Mouse (Mus musculus) thymus, postnatal 4 days (tissue): Measurements from ENCODE around the gene Slc35c2.

ENCODE experiments used
- DNase-seq: peaks from one replicate; pipeline ENCODE4 v3.0.0; 2021

Gene Slc35c2

GRCm38 (mm10) chr2:165234291-165234612 is 53.4 kb downstream of the Slc35c2 start:
- peak; percentile 13 for DNase-seq

DNA sequence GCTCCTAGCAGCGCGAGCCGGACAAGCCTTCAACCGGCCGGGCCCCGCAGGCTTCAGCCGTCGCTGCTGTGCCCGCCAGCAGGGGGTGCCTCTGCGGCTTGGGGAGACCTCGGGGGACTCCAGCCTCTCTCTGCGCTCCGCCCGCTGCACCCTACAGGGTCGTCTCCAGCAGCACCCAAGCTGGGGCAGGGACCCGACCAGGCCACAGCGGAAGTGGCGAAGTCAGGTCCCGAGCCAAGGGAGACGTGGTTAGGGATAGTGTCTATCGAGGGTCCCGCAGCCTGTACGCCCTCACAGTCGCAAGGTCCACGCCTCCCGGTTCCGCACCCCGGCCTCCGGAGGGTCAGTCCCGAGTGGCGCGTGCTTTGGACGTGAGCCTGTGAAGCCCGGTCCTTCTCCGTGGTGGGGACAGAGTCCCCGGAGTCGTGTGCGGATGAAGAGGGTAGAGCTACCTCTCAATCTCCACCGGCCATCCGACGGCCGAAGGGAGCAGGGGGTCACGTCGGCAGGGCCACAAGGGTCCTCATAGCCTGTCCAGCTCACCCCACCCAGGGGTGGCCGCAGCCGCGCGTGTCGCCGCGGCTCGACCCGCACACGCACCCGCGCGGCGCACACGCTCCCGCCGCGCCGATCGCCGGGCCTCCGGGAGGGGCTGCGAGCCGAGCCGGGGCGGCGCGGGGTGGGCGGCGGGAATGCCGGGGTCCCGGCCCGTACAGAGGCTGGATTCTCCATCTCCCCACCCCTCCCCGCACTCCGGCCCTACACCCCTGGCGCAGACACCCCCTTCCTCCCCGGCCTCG is 54.0 kb downstream of the Slc35c2 start:
- peak; percentile 76 for DNase-seq

DNA sequence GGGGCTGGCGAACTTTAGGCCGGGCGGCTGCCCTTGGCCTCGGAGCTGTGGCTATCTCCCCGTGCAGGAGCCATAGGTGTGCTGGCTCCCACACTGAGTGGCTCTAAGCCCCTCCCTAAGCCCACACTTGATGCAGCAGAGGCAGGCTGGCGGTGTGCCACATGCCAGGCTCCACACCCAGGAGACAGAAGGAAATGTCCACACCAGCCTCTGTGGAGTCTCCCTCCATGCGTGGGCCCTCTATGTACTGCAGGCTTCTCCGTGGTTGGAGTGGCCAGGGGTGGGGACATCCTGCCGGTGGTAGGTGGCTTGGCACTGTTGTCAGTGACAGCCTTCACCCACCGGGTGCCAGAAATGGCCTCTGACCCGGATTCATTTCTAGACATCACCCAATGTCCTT is 58.6 kb downstream of the Slc35c2 start:
- no peak for DNase-seq
